Mouse (Mus musculus) adipocyte (in vitro differentiated cells): ENCODE data around the gene Cks1b.
"Not testable (repeated sequence)": the region's sequence is repeated elsewhere in the genome, so short reads cannot be mapped to it uniquely, and the experiment has no call there.

Experiments
- DNase-seq: peaks from one replicate; pipeline ENCODE4 v3.0.0-alpha.2; 2016; ENCODE audit warnings: low spot score

Cks1b gene

GRCm38 (mm10) chr3:89418170-89418860 lies at the start of gene Cks1b, which contains the start of gene Shc1:
Gene Cks1b (minus strand): TSS chr3:89418383.
Gene Shc1 (plus strand): TSS chr3:89418443.
- peak; percentile 100 for DNase-seq

- DNase-seq, result peak; percentile 93
These were observed 41.0 kb upstream of the Cks1b start for GRCm38 (mm10) chr3:89458965-89459807.

- no peak for DNase-seq
These were observed 40.3 kb upstream of the Cks1b start for GRCm38 (mm10) chr3:89458372-89458964.

GRCm38 (mm10) chr3:89456726-89457665 lies 38.8 kb upstream of the Cks1b start:
- DNase-seq, result peak; percentile 79

GRCm38 (mm10) chr3:89455786-89456285 lies 37.7 kb upstream of the Cks1b start:
- peak; percentile 54 for DNase-seq

- DNase-seq, result no peak
These were observed 36.4 kb upstream of the Cks1b start, which contains the start of gene Pmvk for GRCm38 (mm10) chr3:89454401-89455177. Gene Pmvk (plus strand): TSS chr3:89454541.

- DNase-seq, result no peak
These were observed 33.7 kb upstream of the Cks1b start for GRCm38 (mm10) chr3:89451916-89452315.

GRCm38 (mm10) chr3:89449541-89449940 lies 31.4 kb upstream of the Cks1b start:
- peak; percentile 66 for DNase-seq

GRCm38 (mm10) chr3:89448720-89449537 lies 30.7 kb upstream of the Cks1b start:
- DNase-seq, result no peak

- DNase-seq, result no peak
These were observed 22.5 kb upstream of the Cks1b start for GRCm38 (mm10) chr3:89440691-89441090.

GRCm38 (mm10) chr3:89437269-89437668 lies 19.1 kb upstream of the Cks1b start:
- DNase-seq, result no peak

GRCm38 (mm10) chr3:89436176-89437113 lies 18.3 kb upstream of the Cks1b start, which contains the start of gene Pbxip1:
Gene Pbxip1 (plus strand): TSS chr3:89436706.
- peak; percentile 82 for DNase-seq

- peak; percentile 50 for DNase-seq
These were observed 16.9 kb upstream of the Cks1b start for GRCm38 (mm10) chr3:89435041-89435440.

GRCm38 (mm10) chr3:89434532-89434931 lies 16.3 kb upstream of the Cks1b start:
- no peak for DNase-seq

GRCm38 (mm10) chr3:89432606-89433005 lies 14.4 kb upstream of the Cks1b start:
- no peak for DNase-seq

- peak; percentile 93 for DNase-seq
These were observed 12.3 kb upstream of the Cks1b start, which contains the start of gene Pygo2 for GRCm38 (mm10) chr3:89430171-89431159. Gene Pygo2 (plus strand): TSS chr3:89430214.

- not testable (repeated sequence) for DNase-seq
These were observed 10.8 kb upstream of the Cks1b start for GRCm38 (mm10) chr3:89429021-89429420.
